Mouse (Mus musculus) small intestine, adult 2 months (tissue): ENCODE data around the gene Kat2a.

Experiments used
- CTCF ChIP-seq: fragments of 200-500 bp; IDR thresholded peaks from 2 replicates; pipeline ENCODE4 v1.5.1; 2012; ENCODE audit warnings: low read depth, mild to moderate bottlenecking, control low read depth, inconsistent platforms, low read length, moderate library complexity, mixed read lengths; ENCODE audit not compliant: insufficient replicate concordance, insufficient read length; ENCODE audit errors: extremely low read depth
- POLR2A ChIP-seq: fragments of 200-500 bp; IDR thresholded peaks from 2 replicates; pipeline ENCODE4 v1.6.1; 2012; ENCODE audit warnings: low read depth, mild to moderate bottlenecking, control low read depth, inconsistent platforms, low read length, moderate library complexity

DNA sequence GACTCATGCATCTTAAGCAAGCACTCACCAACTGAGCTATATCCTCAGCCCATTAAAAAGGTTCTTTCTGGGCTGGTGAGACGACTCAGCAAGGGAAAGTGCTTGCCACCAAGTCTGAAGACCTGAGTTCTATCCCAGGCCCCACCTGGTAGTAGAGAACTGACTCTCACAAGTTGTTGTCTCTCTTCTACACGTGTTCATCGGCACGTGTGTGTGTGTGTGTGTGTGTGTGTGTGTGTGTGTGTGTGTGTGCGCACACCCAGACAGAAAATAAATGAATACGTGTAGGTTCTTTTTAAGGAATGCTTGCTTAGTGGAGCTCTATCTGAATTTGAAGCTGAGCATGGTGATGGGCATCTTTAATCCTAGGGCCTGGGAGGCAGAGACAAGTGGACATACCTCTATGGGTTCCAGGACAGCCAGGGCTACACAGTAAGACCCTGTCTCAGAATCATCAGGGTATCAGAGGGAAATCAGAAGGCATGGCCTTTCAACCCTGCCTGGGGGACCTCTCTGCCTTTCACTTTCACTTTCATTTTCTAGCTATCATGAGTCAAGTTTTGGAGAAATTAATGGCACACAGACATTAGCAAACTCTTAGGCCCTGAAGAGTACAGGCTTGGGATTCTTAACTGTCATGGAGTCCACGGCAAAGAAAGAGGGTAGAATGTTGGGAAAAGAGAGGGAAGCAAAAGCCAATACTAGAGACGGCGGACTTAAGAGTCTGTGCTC is 23.0 kb upstream of the Kat2a start:
- TF ChIP-seq POLR2A (no peak), CTCF (no peak)
